Mouse (Mus musculus) right cerebral cortex, postnatal 25 days (tissue): ENCODE results near the gene Btnl10.
"Not testable (repeated sequence)": the region's sequence is repeated elsewhere in the genome, so short reads cannot be mapped to it uniquely, and the experiment has no call there.

ENCODE experiments used
- DNase-seq: peaks from one replicate; pipeline ENCODE4 v3.0.0; 2022

Gene Btnl10

DNA sequence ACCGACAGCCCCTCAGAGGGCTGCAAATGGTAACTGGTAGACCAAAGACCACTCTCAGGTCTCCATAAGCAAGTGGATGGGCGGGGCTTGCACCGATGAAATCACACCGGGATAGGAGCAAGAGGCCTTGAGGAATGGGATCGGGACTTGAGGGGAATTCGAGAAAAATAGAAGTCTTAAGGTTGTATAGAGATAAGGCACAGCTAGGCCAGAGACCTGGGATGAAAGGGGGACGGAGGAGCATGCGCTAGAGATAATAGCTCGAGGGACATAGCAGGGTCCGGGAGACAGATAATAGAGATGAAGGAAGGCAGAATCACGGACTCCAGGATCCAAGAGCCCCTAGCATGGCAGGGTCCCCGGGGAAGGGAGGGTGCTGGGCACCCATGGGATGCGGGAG lies 20.2 kb downstream of the Btnl10 start:
- DNase-seq, result no peak

DNA sequence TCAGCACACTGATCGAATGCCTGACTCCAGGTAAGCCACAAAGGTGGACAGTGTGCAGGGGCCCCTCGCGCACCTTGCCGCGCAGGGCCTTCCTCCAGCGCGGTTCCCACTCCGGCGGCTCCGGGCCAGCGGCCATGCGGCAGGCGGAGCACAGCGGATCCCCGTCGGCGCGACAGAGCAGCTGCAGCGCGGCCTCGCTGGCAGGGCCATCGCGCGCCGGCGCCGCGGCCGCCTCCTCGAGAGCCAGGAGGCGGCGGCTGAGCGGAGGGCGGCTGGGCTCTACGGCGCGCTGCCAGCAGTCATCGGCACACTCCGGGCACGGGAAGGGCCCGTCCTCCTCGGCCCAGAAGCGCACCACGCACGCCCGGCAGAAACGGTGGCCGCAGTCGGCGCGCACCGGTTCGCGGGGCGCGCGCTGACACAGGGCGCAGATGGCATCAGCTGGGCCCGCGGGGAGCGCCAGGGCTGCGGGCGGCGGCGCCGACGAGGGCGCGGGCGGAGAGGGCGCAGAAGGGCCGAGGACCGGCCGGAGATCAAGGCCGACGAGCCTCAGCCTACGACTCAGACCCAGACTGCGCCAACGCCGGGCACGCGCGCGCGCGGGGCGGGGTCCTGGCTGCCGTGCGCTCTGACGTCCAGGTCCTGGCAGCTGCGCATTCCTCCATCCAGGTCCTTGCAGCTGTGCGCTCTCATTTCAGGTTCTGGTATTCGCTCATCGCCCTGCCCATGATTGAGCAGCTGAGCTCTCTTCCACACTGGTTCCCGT lies 20.8 kb downstream of the Btnl10 start, which contains the start of gene Rnf187:
Rnf187 (minus strand) TSS at position 595 of the 766 bp plus-strand sequence.
- DNase-seq, result peak; percentile 92

DNA sequence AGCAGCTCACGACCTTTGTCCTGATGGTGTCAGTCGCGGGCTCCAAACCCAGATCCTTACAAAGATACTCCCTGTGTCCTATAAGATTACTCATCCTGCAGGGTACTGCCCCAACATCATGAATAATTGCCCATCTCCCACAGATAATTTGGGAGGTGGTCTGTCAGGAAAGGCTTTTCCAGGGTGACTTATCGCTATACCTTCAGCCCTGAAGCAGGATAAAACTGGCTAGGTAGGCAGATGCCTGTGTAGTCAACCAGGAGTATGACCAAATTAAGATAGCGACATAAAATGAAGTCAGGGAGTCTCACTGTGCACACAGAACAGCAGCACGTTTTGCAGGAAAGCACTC lies 21.4 kb downstream of the Btnl10 start:
- no peak for DNase-seq

DNA sequence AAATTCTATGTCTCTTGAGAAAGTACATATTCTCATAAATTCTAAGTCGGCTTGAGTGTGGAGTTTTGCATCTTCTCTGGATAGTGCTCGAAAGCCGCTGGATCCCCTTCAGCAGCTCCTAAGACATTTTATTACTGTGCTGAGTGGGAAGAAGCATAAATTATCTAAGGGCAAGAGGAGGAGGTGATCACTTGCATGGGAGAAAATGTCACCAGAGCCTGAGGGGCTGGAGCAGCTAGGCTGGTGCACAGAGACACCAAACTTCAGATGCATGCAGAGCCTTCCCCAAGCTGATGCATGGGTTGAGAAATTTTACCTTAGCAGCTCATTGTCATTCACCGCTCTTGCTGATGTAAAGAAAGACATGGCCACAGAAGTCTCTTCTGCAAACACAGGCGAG lies 26.4 kb downstream of the Btnl10 start:
- no peak for DNase-seq

DNA sequence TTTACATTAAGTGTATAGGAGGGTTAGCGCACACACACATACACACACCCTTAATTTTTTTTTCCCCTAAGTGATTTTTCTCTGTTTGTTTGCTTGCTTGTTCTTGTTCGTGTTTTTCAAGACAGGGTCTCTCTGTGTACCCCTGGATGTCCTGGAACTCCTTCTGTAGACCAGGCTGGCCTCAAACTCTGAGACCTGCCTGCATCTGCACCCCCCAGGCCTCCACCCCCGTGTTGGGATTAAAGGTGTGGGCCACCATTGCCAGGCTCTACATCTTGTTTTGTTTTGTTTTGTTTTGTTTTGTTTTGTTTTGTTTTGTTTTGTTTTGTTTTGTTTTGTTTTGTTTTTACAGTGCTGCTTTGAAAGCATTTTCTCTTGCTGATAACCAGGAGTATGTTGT lies 29.6 kb downstream of the Btnl10 start:
- no peak for DNase-seq

DNA sequence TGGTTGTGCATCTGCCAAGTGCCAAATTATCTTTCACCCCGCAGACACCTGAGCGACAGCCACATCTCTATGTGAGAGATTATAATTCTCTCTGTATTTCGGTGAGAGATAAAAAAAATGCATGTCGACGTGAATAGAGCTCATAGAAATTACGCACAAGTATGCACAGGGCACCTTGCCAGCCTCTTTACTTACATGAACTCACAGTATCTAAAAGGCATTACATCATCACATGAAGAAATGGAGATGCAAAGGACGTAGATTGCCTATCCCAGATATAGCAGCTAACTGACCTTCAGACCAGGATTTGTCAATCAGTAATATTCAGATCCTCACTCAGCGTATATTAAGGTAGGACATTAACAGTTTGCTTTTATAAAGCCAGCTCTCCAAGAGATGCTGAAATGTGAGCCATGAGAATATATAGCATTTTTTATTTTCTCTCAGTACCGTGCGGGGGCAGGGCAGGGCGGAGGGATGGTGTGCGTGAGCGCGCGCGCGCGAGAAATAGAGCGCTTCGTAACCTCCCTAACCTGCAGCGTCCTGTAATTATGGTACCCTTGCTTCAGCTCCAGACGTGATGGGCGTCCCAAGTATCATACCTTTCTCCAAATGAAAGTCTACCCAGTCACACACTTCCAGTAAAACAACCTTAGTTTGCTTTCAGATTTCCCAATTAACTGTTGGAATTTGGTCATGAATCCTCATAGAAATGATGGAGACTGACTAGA lies 30.3 kb downstream of the Btnl10 start:
- peak; percentile 66 for DNase-seq

DNA sequence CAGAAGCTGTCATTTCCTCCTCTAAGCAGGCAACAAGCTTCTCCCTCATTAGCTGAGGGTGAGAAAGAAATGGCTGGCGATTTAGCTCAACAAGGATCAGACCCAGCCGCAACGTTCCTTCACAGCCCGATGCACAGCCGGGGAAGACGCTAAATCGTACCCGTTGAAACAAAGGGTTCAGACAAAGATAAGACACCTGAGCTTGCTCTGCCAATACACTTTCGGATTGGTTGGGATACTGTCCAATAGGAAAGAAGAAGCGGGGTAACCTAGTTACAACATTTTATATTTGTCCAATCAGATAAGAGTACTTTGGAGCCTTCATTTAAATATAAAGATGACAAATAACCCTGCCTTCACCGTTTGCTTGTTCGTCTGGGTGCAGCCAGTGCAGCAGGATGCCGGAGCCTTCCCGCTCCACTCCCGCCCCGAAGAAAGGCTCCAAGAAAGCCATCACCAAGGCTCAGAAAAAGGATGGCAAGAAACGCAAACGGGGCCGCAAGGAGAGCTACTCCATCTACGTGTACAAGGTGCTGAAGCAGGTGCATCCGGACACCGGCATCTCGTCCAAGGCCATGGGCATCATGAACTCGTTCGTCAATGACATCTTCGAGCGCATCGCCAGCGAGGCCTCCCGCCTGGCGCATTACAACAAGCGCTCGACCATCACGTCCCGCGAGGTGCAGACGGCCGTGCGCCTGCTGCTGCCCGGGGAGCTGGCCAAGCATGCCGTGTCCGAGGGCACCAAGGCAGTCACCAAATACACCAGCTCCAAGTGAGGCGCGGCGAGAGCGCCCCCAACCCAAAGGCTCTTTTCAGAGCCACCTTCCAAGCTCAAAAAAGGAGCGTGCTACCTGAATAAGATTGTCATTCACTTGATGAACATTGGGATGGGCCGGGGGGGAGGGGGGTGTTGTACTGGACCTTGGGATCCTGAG lies 31.1 kb downstream of the Btnl10 start, which contains the start of gene Hist3h2ba:
Hist3h2ba (plus strand) TSS at position 379 of the 938 bp plus-strand sequence.
- DNase-seq, result peak; percentile 80

DNA sequence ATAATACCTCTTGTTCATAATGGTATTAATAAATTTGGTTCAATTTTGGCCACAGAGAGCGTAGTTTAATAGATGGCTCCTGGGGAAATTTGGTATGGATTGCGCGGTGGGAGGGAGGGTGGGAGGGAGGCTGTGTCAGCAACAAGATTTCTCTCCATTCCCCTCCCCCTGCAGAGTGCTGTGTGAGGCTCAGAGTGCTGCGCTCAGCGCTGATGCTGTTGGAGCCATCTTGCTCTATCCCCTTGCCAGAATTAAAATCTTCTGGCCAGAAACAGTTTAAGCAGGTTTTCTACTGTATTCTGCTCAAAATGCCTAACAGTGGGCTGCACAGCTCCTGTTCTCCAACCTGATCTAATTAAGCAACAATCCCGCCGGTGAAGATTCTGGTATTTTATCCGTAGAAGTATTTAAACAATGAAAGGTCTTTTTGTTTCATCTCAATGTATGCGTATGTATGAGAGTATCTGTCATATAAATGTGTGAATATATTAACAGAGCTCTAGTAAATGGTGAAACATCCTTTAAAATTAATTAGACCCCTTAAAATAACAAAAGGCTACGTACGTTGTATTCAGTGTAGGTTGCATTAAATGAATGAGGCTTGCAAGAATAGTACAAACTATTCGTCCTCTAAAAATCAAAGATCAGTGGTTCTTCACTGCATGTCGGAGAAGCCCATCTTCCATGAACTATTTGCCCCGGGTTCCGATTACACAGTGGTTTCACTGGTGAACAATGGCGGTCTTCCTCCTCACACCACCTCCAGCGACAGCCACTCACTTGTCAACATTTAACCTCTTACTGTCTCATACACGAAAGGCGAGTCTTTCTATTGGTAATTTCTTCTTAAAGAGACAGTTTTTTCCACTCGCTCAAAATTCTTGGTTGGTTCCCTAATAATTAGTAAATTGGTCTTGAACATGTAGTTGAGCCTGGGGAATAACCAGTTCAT lies 32.0 kb downstream of the Btnl10 start:
- DNase-seq, result peak; percentile 66

DNA sequence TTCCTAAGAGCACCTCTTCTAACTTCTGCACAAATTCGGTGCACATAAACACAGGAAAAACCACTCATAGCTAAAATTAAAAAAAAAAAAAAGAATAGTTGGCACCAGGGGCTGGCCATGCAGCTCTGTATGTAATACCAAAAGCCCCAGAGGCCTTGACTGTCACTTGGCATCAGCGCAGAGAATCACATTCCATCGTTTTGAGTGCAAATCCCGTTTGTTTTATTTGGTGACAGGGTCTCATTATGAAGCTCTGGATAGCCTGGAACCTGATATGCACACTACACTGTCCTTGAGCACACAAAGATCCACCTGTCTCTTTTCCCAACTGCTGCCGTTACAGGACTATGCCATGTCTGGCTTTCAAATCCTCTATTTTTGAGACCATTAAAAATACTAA lies 33.5 kb downstream of the Btnl10 start:
- DNase-seq, result no peak

DNA sequence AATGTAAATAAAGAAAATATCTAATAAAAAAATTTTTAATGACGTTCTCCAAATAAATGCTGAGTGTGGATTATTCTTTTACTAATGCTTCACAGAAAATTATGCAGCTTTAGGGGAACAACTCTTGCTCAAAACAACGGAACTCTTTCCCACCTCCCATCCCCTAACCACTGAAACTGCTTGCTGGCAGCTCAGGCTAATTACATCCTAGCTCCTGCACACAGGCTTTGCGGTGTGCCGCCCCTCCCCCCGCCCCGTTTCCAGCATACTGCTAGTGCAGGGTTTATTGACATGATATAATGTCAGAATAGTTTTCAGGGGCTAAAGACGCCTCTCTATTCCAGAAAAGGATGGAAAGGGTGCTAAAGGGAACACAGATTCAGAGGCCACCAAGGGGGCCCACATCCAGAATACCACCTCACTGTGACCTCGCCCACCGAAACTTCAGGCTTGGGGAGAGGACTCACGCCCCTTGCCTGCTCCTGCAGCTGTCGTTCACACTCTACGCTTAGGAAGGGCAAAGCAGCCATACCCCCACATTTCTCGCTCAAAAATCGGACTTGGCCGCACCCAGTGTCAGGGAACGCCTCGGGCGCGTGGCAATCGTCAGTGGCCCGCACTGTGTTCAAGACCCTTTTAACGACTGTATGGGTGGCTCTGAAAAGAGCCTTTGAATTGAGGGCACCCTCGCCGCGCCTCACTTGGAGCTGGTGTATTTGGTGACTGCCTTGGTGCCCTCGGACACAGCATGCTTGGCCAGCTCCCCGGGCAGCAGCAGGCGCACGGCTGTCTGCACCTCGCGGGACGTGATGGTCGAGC lies 35.9 kb downstream of the Btnl10 start:
- DNase-seq, result peak; percentile 40

DNA sequence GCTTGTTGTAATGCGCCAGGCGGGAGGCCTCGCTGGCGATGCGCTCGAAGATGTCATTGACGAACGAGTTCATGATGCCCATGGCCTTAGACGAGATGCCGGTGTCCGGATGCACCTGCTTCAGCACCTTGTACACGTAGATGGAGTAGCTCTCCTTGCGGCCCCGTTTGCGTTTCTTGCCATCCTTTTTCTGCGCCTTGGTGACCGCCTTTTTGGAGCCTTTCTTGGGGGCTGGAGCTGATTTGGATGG lies 36.4 kb downstream of the Btnl10 start:
- DNase-seq, result not testable (repeated sequence)

DNA sequence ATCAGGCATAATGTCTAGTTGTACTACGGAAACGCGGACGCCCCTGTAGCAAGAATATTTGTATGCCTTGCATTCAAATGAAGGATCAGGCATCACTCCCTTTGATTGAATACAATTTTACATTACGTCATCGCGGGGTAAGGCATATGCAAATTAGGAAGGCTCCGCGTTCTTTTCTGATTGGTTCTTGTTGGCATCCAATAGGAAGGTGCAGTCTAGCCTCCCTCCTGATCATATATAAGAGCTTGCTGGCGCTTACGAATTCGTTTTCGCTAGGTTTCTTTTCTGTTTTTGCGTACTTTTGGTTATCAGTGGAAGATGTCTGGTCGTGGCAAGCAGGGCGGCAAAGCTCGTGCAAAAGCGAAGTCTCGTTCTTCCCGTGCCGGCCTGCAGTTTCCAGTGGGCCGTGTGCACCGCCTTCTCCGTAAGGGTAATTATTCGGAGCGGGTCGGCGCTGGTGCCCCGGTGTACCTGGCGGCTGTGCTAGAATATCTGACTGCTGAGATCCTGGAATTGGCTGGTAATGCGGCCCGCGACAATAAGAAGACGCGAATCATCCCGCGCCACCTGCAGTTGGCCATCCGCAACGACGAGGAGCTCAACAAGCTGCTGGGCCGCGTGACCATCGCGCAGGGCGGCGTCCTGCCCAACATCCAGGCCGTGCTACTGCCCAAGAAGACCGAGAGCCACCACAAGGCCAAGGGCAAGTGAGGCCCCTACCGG lies 36.9 kb downstream of the Btnl10 start, which contains the start of the genes Hist3h2a and Trim17:
Hist3h2a (plus strand) TSS at position 266 of the 723 bp plus-strand sequence.
Trim17 (plus strand) TSS at position 266 of the 723 bp plus-strand sequence.
- DNase-seq, result peak; percentile 86

DNA sequence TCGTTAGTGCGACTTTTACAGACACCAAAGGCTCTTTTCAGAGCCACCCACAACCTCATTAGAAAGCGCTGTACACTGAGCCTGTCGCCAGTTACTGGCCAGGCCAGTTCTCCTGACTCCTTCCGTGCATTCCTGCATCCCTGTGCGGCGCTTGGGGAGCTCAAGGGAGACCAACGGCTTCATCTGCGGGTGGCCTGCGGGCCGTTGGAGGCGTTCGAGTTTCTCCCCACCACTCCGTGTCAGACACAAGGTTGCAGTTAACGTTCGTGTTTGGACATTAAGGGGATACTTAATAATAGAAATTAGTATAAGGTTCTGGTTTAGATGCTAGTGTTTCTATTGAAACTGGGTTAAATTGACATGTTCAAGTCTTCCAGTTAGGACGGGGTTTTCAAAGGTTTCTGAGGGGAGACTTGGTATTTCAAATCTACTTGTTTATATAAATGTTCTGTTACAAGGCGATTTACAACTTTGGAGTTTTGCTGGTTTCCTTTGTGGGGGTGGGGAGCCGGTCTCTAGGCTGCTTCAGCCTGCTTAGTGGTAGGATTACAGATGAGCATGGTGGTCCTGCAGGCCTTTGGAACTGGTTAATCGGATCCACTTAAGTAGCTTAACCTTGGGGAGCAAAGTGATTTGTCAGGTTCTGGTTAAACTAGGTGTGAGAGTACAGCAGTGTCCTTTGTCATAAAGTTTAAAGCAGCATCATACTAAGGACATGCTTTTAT lies 37.6 kb downstream of the Btnl10 start:
- peak; percentile 11 for DNase-seq

DNA sequence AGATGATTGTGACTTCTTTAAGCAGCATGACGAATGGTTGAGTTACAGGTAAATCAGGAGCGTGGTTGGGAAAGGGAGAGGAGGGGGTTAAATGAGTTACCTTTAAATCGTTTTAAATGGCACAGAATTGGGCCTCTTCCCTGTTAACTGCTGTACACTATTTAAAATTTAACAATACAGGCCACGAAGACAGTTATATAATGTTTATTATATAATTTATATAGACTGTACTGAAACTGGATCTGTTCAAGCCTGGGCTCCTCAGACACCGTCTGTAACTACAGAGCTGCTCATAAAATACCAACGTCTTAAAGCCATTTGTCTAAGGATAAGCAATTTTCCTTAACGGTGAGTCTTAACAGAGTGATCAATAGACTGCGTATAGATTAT lies 38.2 kb downstream of the Btnl10 start:
- no peak for DNase-seq

DNA sequence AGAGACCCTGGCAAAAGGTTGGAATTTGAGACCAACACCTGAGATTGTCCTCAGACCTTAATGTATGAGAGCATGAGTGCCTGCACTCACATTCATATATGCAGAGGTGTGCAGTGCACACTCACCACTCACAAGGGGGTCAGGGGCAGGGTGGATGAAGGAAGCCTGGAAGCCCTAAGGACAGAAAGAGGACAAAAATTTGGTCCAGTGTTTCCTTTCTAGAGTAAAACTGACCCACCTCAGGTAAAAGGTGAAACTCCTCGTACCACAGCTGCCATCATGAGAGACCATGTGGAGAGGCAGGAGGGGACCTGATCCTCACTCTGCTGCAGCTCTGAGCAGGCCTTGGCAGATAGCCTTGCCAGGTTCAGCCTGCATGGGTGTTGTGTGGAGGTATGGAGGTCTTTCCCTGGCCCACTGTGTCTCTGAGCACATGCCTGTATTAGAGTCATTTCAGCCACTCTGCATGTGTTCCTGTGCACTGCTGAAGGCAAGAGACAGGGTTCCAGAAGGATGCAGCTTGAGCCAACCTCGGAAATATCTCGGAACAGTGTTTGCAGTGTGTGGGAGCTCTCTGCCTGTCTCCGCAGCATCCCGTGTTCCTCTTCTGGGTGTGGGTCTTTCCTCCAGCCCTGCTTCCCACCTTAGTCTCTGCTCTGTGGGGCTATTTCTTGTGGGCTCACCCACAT lies 39.7 kb downstream of the Btnl10 start:
- peak; percentile 57 for DNase-seq

DNA sequence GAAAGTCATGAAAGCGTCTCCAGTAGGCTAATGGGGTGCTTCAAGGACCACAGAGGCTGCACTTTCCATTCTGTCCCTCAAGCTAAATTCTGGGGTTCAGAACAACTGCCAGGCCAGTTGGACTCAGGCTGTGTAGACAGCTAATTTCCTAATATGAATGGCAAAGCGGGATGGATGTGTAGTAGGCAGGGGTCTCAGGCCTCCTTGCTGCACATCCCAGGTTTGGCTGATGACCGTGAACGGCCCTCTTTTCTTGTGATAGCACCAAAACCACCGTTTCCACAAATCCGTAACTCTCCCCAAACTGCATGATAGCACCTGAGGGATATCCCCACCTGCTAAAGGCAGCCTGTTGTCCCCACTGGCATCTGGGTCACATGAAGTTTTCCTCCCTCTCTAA lies 40.8 kb downstream of the Btnl10 start:
- no peak for DNase-seq

DNA sequence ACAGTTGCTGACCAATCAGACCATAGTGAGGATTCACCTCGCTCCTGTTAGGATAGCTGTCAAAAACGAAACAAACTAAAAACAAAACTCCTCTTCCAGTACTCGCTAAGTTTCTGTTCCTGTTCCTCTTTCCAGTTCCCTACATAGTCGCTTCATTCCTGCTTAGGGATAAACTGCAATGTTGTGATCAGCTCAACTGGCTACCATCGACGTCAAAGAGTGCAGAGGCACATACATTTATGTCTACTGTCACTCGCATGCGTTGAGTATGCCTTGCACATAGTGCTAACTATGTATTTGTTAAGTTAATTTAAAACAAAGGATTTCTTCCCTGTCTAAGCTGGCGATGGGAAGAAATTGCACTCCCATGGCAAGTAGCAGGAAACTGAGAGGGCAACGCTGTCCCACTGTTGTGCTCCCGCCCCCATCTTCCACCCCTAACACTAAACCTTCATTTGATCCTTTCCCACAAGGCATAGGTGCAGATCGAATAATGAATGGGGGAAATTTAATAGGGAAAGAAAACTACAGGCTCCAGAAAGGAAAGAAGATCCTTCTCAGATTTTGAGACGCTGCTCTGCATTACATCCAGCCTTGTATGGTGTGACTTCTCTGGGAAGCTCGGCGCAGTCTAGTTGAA lies 41.6 kb downstream of the Btnl10 start:
- no peak for DNase-seq

DNA sequence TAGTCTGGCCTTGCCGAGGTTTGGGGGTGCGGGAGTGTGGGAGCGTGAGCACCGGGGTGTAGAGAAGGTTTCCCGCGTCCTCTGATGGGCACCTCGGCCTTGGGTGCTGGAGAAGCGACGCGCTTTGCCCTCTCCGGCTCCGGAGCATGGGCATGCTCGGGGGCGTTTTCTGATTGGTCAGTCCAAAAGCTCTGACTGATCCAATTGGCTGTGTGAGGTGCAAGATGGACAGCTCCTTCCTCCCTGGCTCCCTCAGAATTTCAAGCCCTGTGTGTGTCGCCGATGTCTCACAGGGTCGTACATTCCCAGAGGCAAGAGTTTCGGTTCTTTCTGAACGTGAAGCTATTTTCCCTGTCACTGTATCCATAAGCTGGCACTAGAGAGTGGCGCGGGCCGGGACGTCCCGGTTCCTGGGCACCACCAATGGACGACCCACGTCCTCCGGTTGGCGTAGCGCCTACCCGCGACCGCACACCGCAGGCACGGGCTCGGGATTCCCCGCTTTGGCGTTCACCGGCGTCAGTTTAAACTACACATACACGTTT lies 42.3 kb downstream of the Btnl10 start:
- DNase-seq, result peak; percentile 77
